ENCODE assay signal across 8 mouse cellular contexts in the genomic region with DNA sequence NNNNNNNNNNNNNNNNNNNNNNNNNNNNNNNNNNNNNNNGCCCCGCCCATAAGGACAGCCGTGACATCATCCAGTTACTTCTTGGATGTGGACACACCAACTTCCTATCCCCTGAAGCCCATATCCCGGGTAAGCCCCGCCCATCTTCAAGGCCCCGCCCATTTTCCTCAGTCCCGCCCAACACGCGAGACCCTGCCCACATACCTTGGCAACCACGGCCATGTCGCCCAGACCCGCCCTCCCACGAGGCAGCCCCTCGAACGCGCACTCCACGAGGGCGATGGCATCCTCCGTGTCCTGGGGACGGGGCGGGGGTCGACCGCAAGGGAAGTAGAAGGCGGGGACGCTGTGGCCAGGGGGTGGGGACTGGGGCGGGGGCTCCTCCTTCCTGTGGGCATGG. TPM values are rescaled to one million over a fixed set of nuclear protein-coding genes. Genes with fewer than 3 reads are reported as not detected.
DNase-seq lines count a peak whose midpoint lies in the region; ATAC-seq and TF ChIP-seq lines count a peak whose summit lies in the region.

No protein-coding gene starts in this region.

- TF ChIP-seq POLR2A in myocyte (IDR thresholded peaks at IDR 0.05; ENCODE audit: insufficient read length, low read depth), result peak; percentile 7

- TF ChIP-seq CTCF in hindbrain, postnatal 0 days (IDR thresholded peaks at IDR 0.05; ENCODE audit: low read depth), result no peak

- peak overlapping the region; percentile 73 for H3K4me3 ChIP-seq in forebrain, embryonic 12.5 days (replicated peaks)
- H3K4me3 ChIP-seq in hindbrain, postnatal 0 days (ENCODE audit: low read length), result peak overlapping the region; percentile 80
- peak overlapping the region; percentile 65 for H3K4me3 ChIP-seq in limb, embryonic 13.5 days
- H3K4me3 ChIP-seq in myocyte, result peak overlapping the region; percentile 42

- H3K4me1 ChIP-seq in forebrain, embryonic 12.5 days, result peaks cover 6% of the 10 kb centered on the region; the same call in 1 of the 2 replicates
- H3K4me1 ChIP-seq in hindbrain, postnatal 0 days (ENCODE audit: insufficient read depth, low read length), result no peaks in the 10 kb centered on the region
- no peaks in the 10 kb centered on the region for H3K4me1 ChIP-seq in limb, embryonic 13.5 days

- H3K9ac ChIP-seq in forebrain, embryonic 12.5 days, result 0 out of 2 replicates have a peak overlapping the region, but pooled peaks have one; percentile 68
- H3K9ac ChIP-seq in hindbrain, postnatal 0 days (replicated peaks; ENCODE audit: low read length), result peak overlapping the region; percentile 67
- H3K9ac ChIP-seq in limb, embryonic 13.5 days, result no peak overlapping the region

- DNase-seq in kidney, adult 8-10 months, result peak; percentile 59 to 62
- DNase-seq in kidney, adult 18-20 months, result no peak
- peak; percentile 44 to 70 for DNase-seq in adrenal gland, postnatal 4 days (ENCODE audit: low spot score in 2 of 2)
- DNase-seq in hindbrain, postnatal 0 days (ENCODE audit: low spot score), result no peak
- DNase-seq in urinary bladder, postnatal 10 days (ENCODE audit: low spot score), result peak; percentile 51

- no peaks in the 10 kb centered on the region for H3K27me3 ChIP-seq in forebrain, embryonic 12.5 days
- H3K27me3 ChIP-seq in hindbrain, postnatal 0 days (ENCODE audit: insufficient read depth, low read length), result no peaks in the 10 kb centered on the region
- no peaks in the 10 kb centered on the region for H3K27me3 ChIP-seq in limb, embryonic 13.5 days
- H3K27me3 ChIP-seq in myocyte (ENCODE audit: control insufficient read depth, insufficient read depth, insufficient read length), result no peaks in the 10 kb centered on the region

- no peaks in the 10 kb centered on the region for H3K79me2 ChIP-seq in myocyte (ENCODE audit: control insufficient read depth, insufficient read depth)

- no peak for ATAC-seq in forebrain, embryonic 12.5 days (ENCODE audit: low FRiP score)
- ATAC-seq in hindbrain, postnatal 0 days, result no peak
- no peak for ATAC-seq in limb, embryonic 13.5 days (ENCODE audit: low FRiP score, low read depth)

- no peaks in the 10 kb centered on the region for H3K9me3 ChIP-seq in forebrain, embryonic 12.5 days
- H3K9me3 ChIP-seq in hindbrain, postnatal 0 days (ENCODE audit: low read length), result no peaks in the 10 kb centered on the region
- no peaks in the 10 kb centered on the region for H3K9me3 ChIP-seq in limb, embryonic 13.5 days

- no peaks in the 10 kb centered on the region for H3K36me3 ChIP-seq in forebrain, embryonic 12.5 days (replicated peaks)
- H3K36me3 ChIP-seq in hindbrain, postnatal 0 days (ENCODE audit: insufficient read depth, low read length), result no peaks in the 10 kb centered on the region
- H3K36me3 ChIP-seq in limb, embryonic 13.5 days, result no peaks in the 10 kb centered on the region
- H3K36me3 ChIP-seq in myocyte (ENCODE audit: control insufficient read depth, insufficient read depth), result no peaks in the 10 kb centered on the region

- H3K27ac ChIP-seq in forebrain, embryonic 12.5 days, result peak overlapping the region; percentile 99
- H3K27ac ChIP-seq in hindbrain, postnatal 0 days, result peak overlapping the region; percentile 97
- peak overlapping the region; percentile 97; the same call in 1 of the 2 replicates for H3K27ac ChIP-seq in limb, embryonic 13.5 days

- H3ac ChIP-seq in myocyte (ENCODE audit: control insufficient read depth, insufficient read length), result peak overlapping the region; percentile 94

- WGBS in forebrain, embryonic 12.5 days, result 5% methylated on average over 23 of the region's 25 CpGs
- WGBS in hindbrain, postnatal 0 days, result 6% methylated on average over 23 of the region's 25 CpGs
- 3% methylated on average over 23 of the region's 25 CpGs for WGBS in limb, embryonic 13.5 days

- H3K4me2 ChIP-seq in forebrain, embryonic 12.5 days, result peak overlapping the region; percentile 60
- peak overlapping the region; percentile 65 for H3K4me2 ChIP-seq in hindbrain, postnatal 0 days (ENCODE audit: low read depth, low read length)
- H3K4me2 ChIP-seq in limb, embryonic 13.5 days (replicated peaks), result peak overlapping the region; percentile 66
- no peak overlapping the region for H3K4me2 ChIP-seq in myocyte (ENCODE audit: low read depth)

TF ChIP-seq in myocyte, 11 proteins besides CTCF, POLR2A, EP300 and RAD21:
- TF ChIP-seq USF1 (IDR thresholded peaks at IDR 0.05; ENCODE audit: low read depth), result no peak
- no peak for TF ChIP-seq SRF (IDR thresholded peaks at IDR 0.05; ENCODE audit: control insufficient read depth, insufficient read length, low read depth)
- TF ChIP-seq MYOG (IDR thresholded peaks at IDR 0.05; ENCODE audit: control insufficient read depth in 1 of 3, insufficient read depth in 1 of 3, insufficient read length in 2 of 3, low read depth in 2 of 3), result no peak
- no peak for TF ChIP-seq POLR2AphosphoS2 (IDR thresholded peaks at IDR 0.05; ENCODE audit: insufficient read length, low read depth)
- no peak for TF ChIP-seq MAX (IDR thresholded peaks at IDR 0.05; ENCODE audit: low read depth)
- no peak for TF ChIP-seq REST (IDR thresholded peaks at IDR 0.05; ENCODE audit: insufficient read depth, insufficient read length)
- no peak for TF ChIP-seq E2F4 (IDR thresholded peaks at IDR 0.05; ENCODE audit: insufficient read depth)

RNA-seq across cellular contexts. Expression of a gene that starts 54.3 kb away (rescaled TPM):
- 100 to 1,000 TPM; 163 to 165 TPM for total RNA-seq in adrenal gland, postnatal 4 days (2021)
- polyA plus RNA-seq in forebrain, embryonic 12.5 days (2016; fragmentation: Nextera tagmentation; extraction: Ambion mirVana), result 160 and 163 TPM in 2 replicates
- 122 and 181 TPM in 2 replicates for total RNA-seq in hindbrain, postnatal 0 days (2014; rRNA removed)
- 150 and 166 TPM in 2 replicates for polyA plus RNA-seq in hindbrain, postnatal 0 days (2015; fragmentation: Nextera tagmentation; extraction: Ambion mirVana)
- 119 and 136 TPM in 2 replicates for polyA plus RNA-seq in limb, embryonic 13.5 days (2015; fragmentation: Nextera tagmentation; extraction: Ambion mirVana)
- 171 TPM for polyA plus RNA-seq in myocyte (2012; fragmentation: generic; extraction: Trizol)

Comparison
In these comparisons a context has a peak if more than half of its experiments do, and no peak if none do; other contexts are left out.
1. DNase-seq: peak in kidney, adult 8-10 months (2 of 2), adrenal gland, postnatal 4 days (2 of 2) and urinary bladder, postnatal 10 days (single experiment); none in kidney, adult 18-20 months (single experiment) and hindbrain, postnatal 0 days (single experiment).
2. Peak in every context shown above with its lines, with median percentiles within 50 percentile points of each other: H3K27ac ChIP-seq and H3K4me3 ChIP-seq.